Mouse (Mus musculus) heart, embryonic 14.5 days (tissue): ENCODE data around the gene Osbpl10. TPM values are rescaled to one million over a fixed set of nuclear protein-coding genes. Genes with fewer than 3 reads are reported as not detected.

Experiments used
- ATAC-seq: fragments of 200-750 bp; cut with Nextera tagmentation; 2 replicates; pipeline ENCODE4 v1.8.0; 2017; ENCODE audit warnings: low read depth, moderate TSS enrichment; ENCODE audit not compliant: insufficient number of reproducible peaks, insufficient read depth, low FRiP score
- H3K27ac ChIP-seq, 2 experiments: fragments of 200-500 bp in 1 of 2; fragments of 300-500 bp in 1 of 2; sonication (generic) in 1 of 2; replicated peaks in 1 of 2; 2 replicates each; pipeline ENCODE4 v1.5.1; 2012 to 2014; ENCODE audit warnings: low read depth in 2 of 2, low read length in 2 of 2, control low read depth in 1 of 2, mild to moderate bottlenecking in 1 of 2, mixed read lengths in 1 of 2; ENCODE audit not compliant: control insufficient read depth in 1 of 2, insufficient read depth in 1 of 2
- H3K27me3 ChIP-seq: fragments of 300-500 bp; sonication (generic); 2 replicates; pipeline ENCODE4 v1.6.1; 2014; ENCODE audit warnings: mild to moderate bottlenecking, low read length, control low read depth; ENCODE audit not compliant: control insufficient read depth, insufficient read depth
- H3K36me3 ChIP-seq: fragments of 300-500 bp; sonication (generic); 2 replicates; pipeline ENCODE4 v1.6.1; 2014; ENCODE audit warnings: mild to moderate bottlenecking, control low read depth, low read length, mixed read lengths; ENCODE audit not compliant: control insufficient read depth, insufficient read depth
- H3K4me1 ChIP-seq, 2 experiments: fragments of 200-500 bp in 1 of 2; fragments of 300-500 bp in 1 of 2; sonication (generic) in 1 of 2; 2 replicates each; pipeline ENCODE4 v1.6.1; 2012 to 2014; ENCODE audit warnings: low read length in 2 of 2, control low read depth in 1 of 2, mixed read lengths in 1 of 2; ENCODE audit not compliant: control insufficient read depth in 2 of 2, insufficient read depth in 2 of 2
- H3K4me2 ChIP-seq: fragments of 300-500 bp; sonication (generic); 2 replicates; pipeline ENCODE4 v1.6.1; 2014; ENCODE audit warnings: mild to moderate bottlenecking, low read length
- H3K4me3 ChIP-seq, 2 experiments: fragments of 200-500 bp in 1 of 2; fragments of 300-500 bp in 1 of 2; sonication (generic) in 1 of 2; 2 replicates each; pipeline ENCODE4 v1.5.1; 2012 to 2014; ENCODE audit warnings: low read length in 2 of 2, mild to moderate bottlenecking in 2 of 2, control low read depth in 1 of 2, low read depth in 1 of 2, moderate library complexity in 1 of 2; ENCODE audit not compliant: control insufficient read depth in 1 of 2, insufficient read depth in 1 of 2
- H3K9ac ChIP-seq: fragments of 300-500 bp; sonication (generic); 2 replicates; pipeline ENCODE4 v1.6.1; 2014; ENCODE audit warnings: mild to moderate bottlenecking, low read length
- H3K9me3 ChIP-seq: fragments of 300-500 bp; sonication (generic); 2 replicates; pipeline ENCODE4 v1.6.1; 2016; ENCODE audit warnings: low read length, control low read depth; ENCODE audit not compliant: control insufficient read depth
- WGBS: fragments of 180-500 bp; shearing (Covaris S2); extraction: QIAGEN DNeasy Blood & Tissue Kit; methylation state at CpG from one replicate; pipeline ENCODE4 v1.1.7; 2014; 5-methylcytosine and 5-hydroxymethylcytosine counted together
- polyA plus RNA-seq: library from polyadenylated mRNA; unstranded; fragments of >200 nt; fragmentation: Nextera tagmentation; extraction: Ambion mirVana; gene quantifications from 2 replicates; pipeline ENCODE4 v1.2.1, GENCODE M21; 2014

Osbpl10 gene
- polyA plus RNA-seq, 1 experiment from 2014 or later = 2.2 TPM

DNA sequence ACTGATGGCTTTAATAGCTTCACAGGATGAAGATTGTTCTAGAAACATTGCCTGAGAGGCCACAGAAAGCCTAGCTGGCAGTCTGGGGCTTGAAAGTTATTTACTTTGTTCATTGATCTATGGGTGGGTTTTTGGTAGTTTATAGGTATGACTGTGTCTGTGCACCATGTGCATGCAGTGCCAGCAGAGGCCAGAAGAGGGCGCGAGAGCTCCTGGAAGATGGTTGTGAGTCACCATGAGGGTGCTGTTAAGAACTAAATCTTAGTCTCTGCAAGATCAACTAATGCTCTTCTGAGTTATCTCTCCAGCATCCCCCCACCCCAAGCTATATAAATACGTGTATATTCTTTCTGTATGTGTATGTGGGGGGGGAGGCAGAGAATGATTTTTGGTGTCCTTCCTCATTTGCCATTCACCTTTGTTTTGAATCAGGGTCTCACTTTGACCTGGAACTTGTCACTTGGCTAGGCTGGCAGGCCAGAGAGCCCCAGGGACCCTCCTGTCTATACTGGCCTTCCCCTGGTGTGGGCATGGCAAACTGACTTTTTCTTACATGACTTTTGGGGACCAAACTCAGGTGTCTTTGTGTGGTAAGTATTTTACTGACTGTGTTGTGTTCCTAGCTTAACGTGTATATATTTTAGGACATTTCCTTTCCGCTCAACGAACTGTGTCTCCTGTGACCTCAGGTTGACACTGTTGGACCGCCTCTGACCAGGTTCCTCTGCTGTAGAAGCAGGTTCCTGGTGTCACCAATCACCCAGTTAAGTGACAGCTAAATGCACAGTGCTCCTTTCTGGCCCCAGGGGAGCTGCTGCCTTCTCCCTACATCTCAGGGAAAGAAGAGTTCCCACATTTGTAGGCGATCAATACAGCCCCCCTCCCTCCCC lies 65.8 kb downstream of the Osbpl10 start:
- Histone ChIP-seq H3K9ac (no peak overlapping the region), H3K9me3 (no peaks in the 10 kb centered on the region), H3K4me1 (peaks cover 14 to 43% of the 10 kb centered on the region in 2 experiments), H3K27ac (no peak overlapping the region), H3K27me3 (no peaks in the 10 kb centered on the region), H3K36me3 (no peaks in the 10 kb centered on the region), H3K4me2 (no peak overlapping the region), H3K4me3 (no peak overlapping the region)
- no peak for ATAC-seq
- WGBS = 75% methylated on average over 8 of the region's 8 CpGs

DNA sequence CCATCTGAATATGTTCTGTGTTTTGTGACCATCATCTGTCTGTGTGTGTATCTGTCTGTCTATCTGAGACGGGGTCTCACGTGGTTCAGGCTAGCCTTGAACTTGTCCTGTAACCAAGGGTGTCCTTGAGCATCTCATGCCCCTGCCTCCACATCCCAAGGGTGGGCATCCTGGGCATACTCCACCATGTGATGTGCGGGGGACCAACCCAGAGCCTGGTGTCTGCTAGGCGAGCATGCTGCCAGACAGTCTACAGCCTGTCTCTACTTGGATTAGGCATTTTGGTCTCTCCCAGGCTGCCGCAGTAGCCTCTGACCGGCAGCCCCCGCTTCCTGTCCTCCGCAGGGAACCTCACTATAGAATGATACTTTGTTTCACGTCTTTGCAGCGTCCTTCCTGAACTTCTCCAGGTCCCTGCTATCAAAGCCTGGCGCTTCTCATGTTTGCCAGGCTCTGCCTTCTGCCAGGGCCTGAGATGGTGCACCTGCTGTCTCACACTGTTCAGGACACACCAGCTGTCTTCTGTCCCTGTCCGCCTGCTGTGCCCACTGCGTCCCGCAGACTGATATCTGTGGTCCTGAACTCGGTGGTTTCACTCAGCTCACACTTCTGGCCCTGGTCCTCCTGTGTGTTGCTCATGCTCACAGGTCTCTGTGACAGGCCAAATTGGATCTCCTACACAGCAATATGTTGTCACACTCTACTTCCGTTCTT lies 66.9 kb downstream of the Osbpl10 start:
- H3K4me3 ChIP-seq = no peak overlapping the region
- 63% methylated on average over 16 of the region's 16 CpGs for WGBS

DNA sequence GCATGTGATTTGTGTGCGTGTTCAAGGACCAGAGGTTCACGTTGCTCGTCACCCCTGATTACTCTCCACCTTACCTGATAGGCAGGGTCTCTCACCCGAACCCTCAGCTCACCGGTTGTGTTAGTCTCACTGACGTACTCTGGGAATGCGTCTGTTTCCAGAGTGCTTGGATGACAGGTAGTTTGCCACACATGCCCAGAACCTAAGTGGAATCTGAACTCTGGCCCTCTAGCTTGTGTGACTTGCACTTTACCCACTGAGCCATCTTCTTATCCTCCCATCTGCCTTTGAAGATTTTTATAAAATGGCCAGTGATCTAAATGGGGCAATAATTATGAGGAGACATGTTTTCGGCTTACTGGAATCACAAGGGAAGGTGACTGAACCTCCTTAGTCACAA lies 68.3 kb downstream of the Osbpl10 start:
- H3K4me1 ChIP-seq = peaks cover 17 to 34% of the 10 kb centered on the region in 2 experiments
- H3K27ac ChIP-seq = no peak overlapping the region
- no peaks in the 10 kb centered on the region for H3K27me3 ChIP-seq
- H3K4me2 ChIP-seq = no peak overlapping the region
- no peak overlapping the region for H3K4me3 ChIP-seq
- H3K9me3 ChIP-seq = no peaks in the 10 kb centered on the region
- ATAC-seq = no peak
- 82% methylated on average over 8 of the region's 8 CpGs for WGBS
- H3K9ac ChIP-seq = no peak overlapping the region
- no peaks in the 10 kb centered on the region for H3K36me3 ChIP-seq

More for the DNA sequence above, 66.9 kb downstream of the Osbpl10 start:
- Histone ChIP-seq H3K4me2 (no peak overlapping the region), H3K4me1 (peaks cover 14 to 33% of the 10 kb centered on the region in 2 experiments), H3K9me3 (no peaks in the 10 kb centered on the region), H3K27me3 (no peaks in the 10 kb centered on the region), H3K36me3 (no peaks in the 10 kb centered on the region), H3K9ac (no peak overlapping the region), H3K27ac (no peak overlapping the region)
- ATAC-seq = no peak

DNA sequence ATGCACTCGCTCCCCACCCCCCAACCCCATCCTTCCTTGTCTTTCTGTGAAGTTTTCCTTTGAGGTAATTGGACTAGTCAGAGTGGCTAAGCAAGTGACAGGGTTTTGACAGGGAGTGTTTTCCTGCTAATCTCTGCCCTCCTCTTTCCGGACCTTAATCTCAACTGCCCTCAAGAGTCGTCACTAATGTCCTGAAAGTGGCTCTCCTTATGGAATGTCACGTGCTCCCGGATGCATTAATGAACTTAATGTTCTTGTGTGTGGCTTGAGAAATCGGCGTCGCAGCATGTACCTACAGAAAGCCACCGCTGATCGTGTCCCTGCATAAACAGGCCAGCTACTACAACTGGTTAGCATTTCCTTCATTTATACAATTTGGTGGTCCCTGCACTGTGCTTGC lies 70.0 kb downstream of the Osbpl10 start:
- H3K4me1 ChIP-seq = peaks cover 17 to 26% of the 10 kb centered on the region in 2 experiments
- H3K9me3 ChIP-seq = no peaks in the 10 kb centered on the region
- H3K27me3 ChIP-seq = no peaks in the 10 kb centered on the region
- H3K4me2 ChIP-seq = no peak overlapping the region
- no peak for ATAC-seq
- H3K36me3 ChIP-seq = no peaks in the 10 kb centered on the region
- no peak overlapping the region for H3K9ac ChIP-seq
- 18% methylated on average over 10 of the region's 10 CpGs for WGBS
- no peak overlapping the region for H3K27ac ChIP-seq
- no peak overlapping the region for H3K4me3 ChIP-seq

DNA sequence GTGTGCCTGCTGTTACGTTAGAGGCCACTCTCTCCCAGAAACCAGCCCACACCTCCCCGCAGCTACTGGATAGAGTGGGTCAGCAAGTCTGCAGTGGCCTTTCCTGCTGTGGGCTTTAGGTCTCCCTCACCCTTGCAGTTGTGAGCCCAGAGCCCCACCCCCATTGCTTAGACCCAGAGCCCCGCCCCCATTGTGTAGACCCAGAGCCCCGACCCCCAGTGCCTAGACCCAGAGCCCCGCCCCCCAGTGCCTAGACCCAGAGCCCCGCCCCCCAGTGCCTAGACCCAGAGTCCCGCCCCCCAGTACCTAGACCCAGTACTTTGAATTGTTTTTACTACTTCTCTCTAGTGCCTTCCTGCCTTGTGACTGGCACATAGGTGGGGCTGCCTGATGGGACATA lies 70.5 kb downstream of the Osbpl10 start:
- ATAC-seq = no peak
- no peak overlapping the region for H3K9ac ChIP-seq
- H3K27ac ChIP-seq = no peak overlapping the region
- no peak overlapping the region for H3K4me2 ChIP-seq
- no peak overlapping the region for H3K4me3 ChIP-seq
- no peaks in the 10 kb centered on the region for H3K9me3 ChIP-seq
- H3K36me3 ChIP-seq = no peaks in the 10 kb centered on the region
- 39% methylated on average over 7 of the region's 7 CpGs for WGBS
- H3K27me3 ChIP-seq = no peaks in the 10 kb centered on the region
- H3K4me1 ChIP-seq = peaks cover 17 to 26% of the 10 kb centered on the region in 2 experiments

DNA sequence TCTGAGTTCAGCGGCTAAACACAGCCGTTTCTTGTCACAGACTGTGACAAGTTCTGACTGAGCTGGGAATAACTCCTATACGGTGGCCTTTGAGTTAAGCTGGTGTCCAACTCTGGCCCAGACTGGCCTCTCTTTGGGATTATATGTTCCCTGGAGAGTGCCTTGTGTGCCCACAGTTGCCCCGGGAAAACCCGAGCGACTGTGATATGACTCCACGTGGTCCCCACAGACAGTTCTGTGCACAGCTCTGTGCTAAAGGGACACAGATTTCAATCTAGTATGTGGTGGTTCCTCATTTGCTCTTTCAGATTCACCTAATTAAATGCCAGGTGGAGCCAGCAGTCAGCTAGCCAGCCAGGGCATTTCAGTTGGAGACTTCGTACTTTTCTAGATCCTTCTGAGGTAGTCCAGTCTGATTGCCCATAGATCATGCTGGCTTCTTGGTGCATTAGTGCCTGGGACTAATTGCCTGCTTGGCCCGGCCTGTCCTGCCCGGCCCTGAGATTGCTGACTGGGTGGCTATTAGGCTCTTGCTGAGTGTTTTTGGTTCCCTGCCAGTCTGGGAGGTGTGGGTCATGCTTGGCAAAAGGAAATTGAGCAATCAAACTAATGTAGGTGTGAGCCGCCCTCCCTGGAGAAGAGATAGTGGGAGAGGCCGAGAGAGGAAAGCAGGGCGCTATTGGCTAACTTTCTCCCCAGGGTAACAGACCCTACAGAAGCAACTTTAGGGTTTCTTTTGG lies 71.8 kb downstream of the Osbpl10 start:
- H3K4me3 ChIP-seq = no peak overlapping the region
- no peaks in the 10 kb centered on the region for H3K36me3 ChIP-seq

DNA sequence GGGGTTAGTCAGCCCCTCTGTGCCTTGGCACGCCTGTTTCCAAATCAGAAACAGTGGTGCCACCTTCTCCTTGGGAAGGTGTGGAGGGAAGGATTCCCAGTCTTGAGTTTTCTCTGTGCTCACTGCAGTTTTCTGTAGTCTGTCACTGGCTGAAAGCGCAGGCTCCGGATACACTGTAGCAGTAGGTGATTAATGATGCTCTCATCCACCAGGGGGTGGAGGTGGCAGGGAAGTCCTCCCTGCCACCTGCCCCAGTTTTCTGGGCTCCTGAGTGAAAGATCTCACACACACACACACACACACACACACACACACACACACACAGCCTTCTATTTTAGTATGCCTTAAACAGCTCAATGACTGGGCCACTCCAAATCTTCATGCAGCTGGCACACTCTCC lies 73.6 kb downstream of the Osbpl10 start:
- Histone ChIP-seq H3K4me3 (no peak overlapping the region), H3K4me1 (peaks cover 26 to 35% of the 10 kb centered on the region in 2 experiments), H3K9ac (no peak overlapping the region), H3K9me3 (no peaks in the 10 kb centered on the region), H3K4me2 (no peak overlapping the region), H3K27me3 (no peaks in the 10 kb centered on the region), H3K36me3 (no peaks in the 10 kb centered on the region), H3K27ac (no peak overlapping the region)
- 75% methylated on average over 3 of the region's 3 CpGs for WGBS
- no peak for ATAC-seq

More for the DNA sequence above, 71.8 kb downstream of the Osbpl10 start:
- Histone ChIP-seq H3K27me3 (no peaks in the 10 kb centered on the region), H3K9me3 (no peaks in the 10 kb centered on the region), H3K4me2 (no peak overlapping the region), H3K4me1 (peaks cover 20 to 30% of the 10 kb centered on the region in 2 experiments), H3K27ac (no peak overlapping the region), H3K9ac (no peak overlapping the region)
- ATAC-seq = no peak; the same call in 1 of the 2 replicates
- WGBS = 63% methylated on average over 13 of the region's 13 CpGs
